Mouse (Mus musculus): Measurements from ENCODE around the gene Kcnt2. TPM values are rescaled to one million over a fixed set of nuclear protein-coding genes. Genes with fewer than 3 reads are reported as not detected.

Gene Kcnt2
- polyA plus RNA-seq, 1 experiment from 2014 or later = 0.63 TPM

DNA sequence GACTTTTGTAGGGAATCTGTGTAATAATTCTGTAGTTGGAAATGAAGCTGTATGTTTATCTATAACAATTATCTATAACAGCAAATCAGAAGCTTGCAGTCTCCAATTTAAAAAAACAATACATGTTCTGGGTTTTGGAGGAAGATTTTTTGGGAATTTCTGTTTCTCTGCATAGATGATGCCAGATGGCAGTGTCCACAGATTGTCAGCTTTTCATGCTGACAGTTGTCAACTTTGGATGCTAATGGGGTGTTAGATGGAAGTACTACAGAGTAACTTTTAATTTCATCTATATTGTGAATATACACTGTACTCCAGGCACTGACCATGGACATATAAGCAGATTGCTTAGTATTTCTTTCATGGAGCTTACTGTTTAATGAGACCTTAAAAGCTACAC, 92.5 kb downstream of the Kcnt2 start:
- no peaks in the 10 kb centered on the region for H3K9me3 ChIP-seq (ENCODE audit: control insufficient read depth)
- no peak overlapping the region for H3K4me2 ChIP-seq (replicated peaks; ENCODE audit: low read depth)
- H3K36me3 ChIP-seq (ENCODE audit: control insufficient read depth, insufficient read depth) = no peaks in the 10 kb centered on the region
- H3K9ac ChIP-seq (ENCODE audit: low read depth, low read length) = no peak overlapping the region
- no peaks in the 10 kb centered on the region for H3K4me1 ChIP-seq (replicated peaks; ENCODE audit: control insufficient read depth, insufficient read depth, low read length)
- no peak for TF ChIP-seq CTCF (IDR thresholded peaks at IDR 0.05; ENCODE audit: low read depth)
- no peak overlapping the region for H3K27ac ChIP-seq (ENCODE audit: low read depth, low read length)
- ATAC-seq = no peak
- H3K4me3 ChIP-seq (ENCODE audit: low read depth, low read length) = no peak overlapping the region
- no peaks in the 10 kb centered on the region for H3K27me3 ChIP-seq (replicated peaks; ENCODE audit: control insufficient read depth, insufficient read depth, low read length)

DNA sequence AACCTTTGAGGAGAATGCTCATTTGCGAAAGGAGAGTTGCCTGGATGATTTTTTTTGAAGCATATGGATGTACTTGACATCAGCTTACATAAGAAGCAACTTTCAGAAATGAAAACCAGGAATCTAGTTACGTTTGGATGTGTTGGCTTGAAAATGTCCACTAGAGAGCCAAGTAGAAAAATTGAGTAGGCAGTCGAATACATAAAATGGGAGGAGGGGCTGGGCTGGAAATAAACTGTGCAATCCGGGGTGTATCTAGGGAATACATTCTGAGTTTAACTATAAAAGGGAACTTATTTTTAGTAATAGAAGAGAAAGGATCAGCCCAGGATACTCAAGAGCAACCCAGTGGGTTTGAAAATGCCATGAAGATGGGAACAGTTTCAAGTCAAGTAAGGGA, 93.4 kb downstream of the Kcnt2 start:
- no peak overlapping the region for H3K27ac ChIP-seq (ENCODE audit: low read depth, low read length)
- ATAC-seq = no peak
- H3K9me3 ChIP-seq (ENCODE audit: control insufficient read depth) = no peaks in the 10 kb centered on the region
- no peak overlapping the region for H3K4me3 ChIP-seq (ENCODE audit: low read depth, low read length)
- no peaks in the 10 kb centered on the region for H3K36me3 ChIP-seq (ENCODE audit: control insufficient read depth, insufficient read depth)
- no peak for TF ChIP-seq CTCF (IDR thresholded peaks at IDR 0.05; ENCODE audit: low read depth)
- no peaks in the 10 kb centered on the region for H3K4me1 ChIP-seq (replicated peaks; ENCODE audit: control insufficient read depth, insufficient read depth, low read length)
- no peak overlapping the region for H3K4me2 ChIP-seq (replicated peaks; ENCODE audit: low read depth)
- no peak overlapping the region for H3K9ac ChIP-seq (ENCODE audit: low read depth, low read length)
- no peaks in the 10 kb centered on the region for H3K27me3 ChIP-seq (replicated peaks; ENCODE audit: control insufficient read depth, insufficient read depth, low read length)
- WGBS = 66% methylated on average over 4 of the region's 4 CpGs

DNA sequence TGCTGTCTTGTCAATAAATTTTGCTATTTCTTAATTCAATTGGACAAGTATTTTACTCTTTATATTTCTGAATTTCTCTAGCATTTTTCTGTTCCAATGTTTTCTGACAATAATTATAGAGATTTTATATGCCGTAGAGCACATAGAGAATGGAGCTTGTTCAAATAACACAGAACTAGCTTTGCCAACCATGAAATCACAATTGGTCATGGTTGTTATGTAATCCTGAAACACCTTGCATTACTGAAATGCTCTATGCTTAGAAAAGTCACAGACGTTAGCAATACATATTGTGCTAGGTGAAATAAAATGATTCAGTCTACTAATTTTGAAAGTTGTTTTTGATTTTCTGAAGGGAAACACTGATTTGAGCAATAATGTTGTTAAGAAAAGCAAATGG, 118.8 kb downstream of the Kcnt2 start:
- no peak overlapping the region for H3K4me2 ChIP-seq (replicated peaks; ENCODE audit: low read depth)
- 87% methylated on average over 2 of the region's 2 CpGs for whole genome bisulfite sequencing
- no peak overlapping the region for H3K9ac ChIP-seq (ENCODE audit: low read depth, low read length)
- no peak for TF ChIP-seq CTCF (IDR thresholded peaks at IDR 0.05; ENCODE audit: low read depth)
- H3K27me3 ChIP-seq (replicated peaks; ENCODE audit: control insufficient read depth, insufficient read depth, low read length) = no peaks in the 10 kb centered on the region
- no peaks in the 10 kb centered on the region for H3K36me3 ChIP-seq (ENCODE audit: control insufficient read depth, insufficient read depth)
- H3K27ac ChIP-seq (ENCODE audit: low read depth, low read length) = no peak overlapping the region
- H3K9me3 ChIP-seq (ENCODE audit: control insufficient read depth) = no peaks in the 10 kb centered on the region
- H3K4me1 ChIP-seq (replicated peaks; ENCODE audit: control insufficient read depth, insufficient read depth, low read length) = no peaks in the 10 kb centered on the region
- ATAC-seq = no peak
- H3K4me3 ChIP-seq (ENCODE audit: low read depth, low read length) = no peak overlapping the region

DNA sequence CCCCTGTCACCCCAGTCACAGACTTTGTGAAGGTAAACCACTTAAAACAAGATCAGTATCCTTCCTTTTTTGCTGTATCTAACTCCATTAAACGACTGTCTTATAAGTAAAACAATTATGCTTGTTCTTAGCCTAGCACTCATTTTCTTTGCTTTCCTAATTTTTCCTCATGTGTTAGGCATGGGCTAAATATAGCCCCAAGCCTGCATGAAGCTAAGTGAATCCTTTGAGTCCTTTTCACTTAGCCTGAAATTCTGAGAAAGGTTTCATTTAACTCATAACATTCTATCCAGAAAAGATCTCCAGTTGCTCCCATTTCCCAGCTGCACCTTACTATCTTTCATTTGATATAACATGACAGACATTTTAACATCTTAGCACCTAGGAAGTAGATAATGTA, 127.6 kb downstream of the Kcnt2 start:
- Histone ChIP-seq H3K36me3 (ENCODE audit: control insufficient read depth, insufficient read depth) (no peaks in the 10 kb centered on the region), H3K27ac (ENCODE audit: low read depth, low read length) (no peak overlapping the region), H3K4me1 (replicated peaks; ENCODE audit: control insufficient read depth, insufficient read depth, low read length) (no peaks in the 10 kb centered on the region), H3K27me3 (replicated peaks; ENCODE audit: control insufficient read depth, insufficient read depth, low read length) (no peaks in the 10 kb centered on the region), H3K4me3 (ENCODE audit: low read depth, low read length) (no peak overlapping the region), H3K9me3 (ENCODE audit: control insufficient read depth) (no peaks in the 10 kb centered on the region), H3K4me2 (replicated peaks; ENCODE audit: low read depth) (no peak overlapping the region), H3K9ac (ENCODE audit: low read depth, low read length) (no peak overlapping the region)
- TF ChIP-seq CTCF (IDR thresholded peaks at IDR 0.05; ENCODE audit: low read depth) = no peak
- ATAC-seq = no peak
- WGBS = 78% methylated on average over 1 of the region's 1 CpGs

DNA sequence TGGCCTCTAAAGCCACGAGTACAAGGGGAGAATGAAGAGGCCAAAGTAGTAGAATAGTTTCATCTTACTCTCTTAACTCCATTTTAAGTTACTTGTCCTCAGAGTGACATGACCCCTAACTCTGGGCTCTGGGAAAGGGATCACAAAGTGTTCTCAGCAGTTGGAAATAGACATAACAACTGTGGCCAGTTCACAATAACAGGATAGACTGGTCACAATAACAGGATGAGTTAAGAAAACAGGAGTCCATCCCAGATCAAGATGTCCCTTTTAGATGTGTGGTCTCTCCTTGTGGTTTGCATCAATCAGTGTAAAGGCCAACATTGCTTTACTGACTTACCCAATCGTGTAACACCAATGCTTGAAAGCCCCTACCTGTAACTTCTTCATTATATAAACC, 132.8 kb downstream of the Kcnt2 start:
- ATAC-seq = no peak
- H3K9ac ChIP-seq (ENCODE audit: low read depth, low read length) = no peak overlapping the region
- H3K4me1 ChIP-seq (replicated peaks; ENCODE audit: control insufficient read depth, insufficient read depth, low read length) = no peaks in the 10 kb centered on the region
- no peaks in the 10 kb centered on the region for H3K27me3 ChIP-seq (replicated peaks; ENCODE audit: control insufficient read depth, insufficient read depth, low read length)
- no peaks in the 10 kb centered on the region for H3K36me3 ChIP-seq (ENCODE audit: control insufficient read depth, insufficient read depth)
- H3K9me3 ChIP-seq (ENCODE audit: control insufficient read depth) = no peaks in the 10 kb centered on the region
- 75% methylated on average over 2 of the region's 2 CpGs for WGBS
- no peak overlapping the region for H3K4me3 ChIP-seq (ENCODE audit: low read depth, low read length)
- H3K27ac ChIP-seq (ENCODE audit: low read depth, low read length) = no peak overlapping the region
- H3K4me2 ChIP-seq (replicated peaks; ENCODE audit: low read depth) = no peak overlapping the region
- TF ChIP-seq CTCF (IDR thresholded peaks at IDR 0.05; ENCODE audit: low read depth) = no peak

DNA sequence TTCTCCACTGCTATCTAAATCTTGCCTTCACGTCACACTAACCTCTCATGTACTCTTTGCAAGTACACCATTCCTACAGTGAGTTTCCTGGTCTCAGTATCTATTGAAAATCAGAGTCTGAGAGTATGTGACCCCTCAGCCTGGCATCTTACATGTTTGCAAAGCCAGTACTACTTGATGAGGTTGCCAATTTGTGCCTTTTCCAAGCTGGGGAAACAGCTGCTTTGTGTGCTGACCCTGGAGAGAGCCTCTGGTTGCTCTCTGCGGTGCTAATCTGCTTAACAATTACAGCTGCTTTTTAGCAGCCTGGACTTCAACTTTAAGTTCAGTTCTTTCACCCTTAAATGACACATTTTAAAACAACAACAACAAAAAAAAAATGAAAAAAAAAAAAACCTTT, 133.6 kb downstream of the Kcnt2 start:
- Histone ChIP-seq H3K4me2 (replicated peaks; ENCODE audit: low read depth) (no peak overlapping the region), H3K27ac (ENCODE audit: low read depth, low read length) (no peak overlapping the region), H3K9ac (ENCODE audit: low read depth, low read length) (no peak overlapping the region), H3K9me3 (ENCODE audit: control insufficient read depth) (no peaks in the 10 kb centered on the region), H3K27me3 (replicated peaks; ENCODE audit: control insufficient read depth, insufficient read depth, low read length) (no peaks in the 10 kb centered on the region), H3K36me3 (ENCODE audit: control insufficient read depth, insufficient read depth) (no peaks in the 10 kb centered on the region), H3K4me3 (ENCODE audit: low read depth, low read length) (no peak overlapping the region), H3K4me1 (replicated peaks; ENCODE audit: control insufficient read depth, insufficient read depth, low read length) (no peaks in the 10 kb centered on the region)
- no peak for ATAC-seq
- no peak for TF ChIP-seq CTCF (IDR thresholded peaks at IDR 0.05; ENCODE audit: low read depth)
- 68% methylated on average over 2 of the region's 2 CpGs for WGBS

DNA sequence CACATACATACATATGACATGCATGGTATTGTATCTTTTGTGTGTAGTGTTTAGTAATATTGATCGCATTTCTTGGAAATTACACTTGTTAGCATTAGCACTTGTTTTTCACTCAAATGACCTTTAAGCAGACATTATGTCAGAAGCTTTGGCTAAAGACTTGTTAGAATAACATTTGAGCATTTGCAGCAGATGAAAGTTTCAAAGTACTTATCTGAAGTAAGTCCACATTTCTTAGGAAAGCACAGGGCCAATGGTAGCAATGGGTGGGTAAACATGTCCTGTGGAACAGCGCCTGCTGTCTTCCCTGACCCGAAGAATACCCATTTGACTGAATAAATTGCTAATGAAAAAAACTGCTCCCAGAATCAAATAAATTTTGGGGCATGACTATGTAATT, 135.1 kb downstream of the Kcnt2 start:
- no peaks in the 10 kb centered on the region for H3K27me3 ChIP-seq (replicated peaks; ENCODE audit: control insufficient read depth, insufficient read depth, low read length)
- H3K9ac ChIP-seq (ENCODE audit: low read depth, low read length) = no peak overlapping the region
- H3K4me1 ChIP-seq (replicated peaks; ENCODE audit: control insufficient read depth, insufficient read depth, low read length) = no peaks in the 10 kb centered on the region
- no peak overlapping the region for H3K27ac ChIP-seq (ENCODE audit: low read depth, low read length)
- H3K9me3 ChIP-seq (ENCODE audit: control insufficient read depth) = no peaks in the 10 kb centered on the region
- no peak overlapping the region for H3K4me3 ChIP-seq (ENCODE audit: low read depth, low read length)
- TF ChIP-seq CTCF (IDR thresholded peaks at IDR 0.05; ENCODE audit: low read depth) = no peak
- H3K36me3 ChIP-seq (ENCODE audit: control insufficient read depth, insufficient read depth) = no peaks in the 10 kb centered on the region
- 92% methylated on average over 3 of the region's 3 CpGs for WGBS
- no peak for ATAC-seq
- H3K4me2 ChIP-seq (replicated peaks; ENCODE audit: low read depth) = no peak overlapping the region

Data from intestine, postnatal 0 days (tissue).